Mouse (Mus musculus): ENCODE measurements at regions not wholly inside any gene's neighbourhood (a gene's known extent, or its start where the extent isn't known, plus 50 kb on each side); places are given as distances from the start of the nearest gene placed in this dataset.

- no peak for TF ChIP-seq CEBPB (IDR thresholded peaks at IDR 0.05; ENCODE audit: low read depth)
- TF ChIP-seq CTCF (IDR thresholded peaks at IDR 0.05; ENCODE audit: control insufficient read depth, insufficient read depth, insufficient read length): no peak
- TF ChIP-seq MYOD1 (IDR thresholded peaks at IDR 0.05; ENCODE audit: control insufficient read depth, insufficient read length, low read depth): no peak
Observed at GRCm38 (mm10) chr1:35899536-35899935, 168.7 kb upstream of the Hs6st1 start.

All from C2C12 (cell line).